Mouse (Mus musculus) lung, adult 2 months (tissue): Measurements from ENCODE around the gene 9430015G10Rik. TPM values are rescaled to one million over a fixed set of nuclear protein-coding genes. Genes with fewer than 3 reads are reported as not detected.
"Not testable (repeated sequence)": the region's sequence is repeated elsewhere in the genome, so short reads cannot be mapped to it uniquely, and the experiment has no call there.

Experiments
- DNase-seq: peaks from one replicate; pipeline ENCODE4 v3.0.0; 2022
- H3K4me1 ChIP-seq: fragments of 200-500 bp; 2 replicates; pipeline ENCODE4 v1.6.1; 2011; ENCODE audit warnings: low read length; ENCODE audit not compliant: control insufficient read depth, insufficient read depth
- H3K4me3 ChIP-seq: fragments of 200-500 bp; replicated peaks from 2 replicates; pipeline ENCODE3; 2011; ENCODE audit warnings: low read depth, mild to moderate bottlenecking, control low read depth, low read length; ENCODE audit errors: extremely low read depth
- CTCF ChIP-seq: fragments of 200-500 bp; IDR thresholded peaks from 2 replicates; pipeline ENCODE4 v1.5.1; 2011; ENCODE audit warnings: mild to moderate bottlenecking, low read length, control low read depth; ENCODE audit not compliant: insufficient read depth
- POLR2A ChIP-seq: fragments of 200-500 bp; IDR thresholded peaks from 2 replicates; pipeline ENCODE4 v1.6.1; 2011; ENCODE audit warnings: low read depth, mild to moderate bottlenecking, control low read depth, low read length, borderline replicate concordance; ENCODE audit errors: extremely low read depth
- WGBS: fragments of 180-500 bp; shearing (Covaris S2); methylation state at CpG from one replicate; pipeline ENCODE4 v1.1.7; 2018; 5-methylcytosine and 5-hydroxymethylcytosine counted together
- polyA plus RNA-seq: library from polyadenylated mRNA; depleted of rRNA; stranded (reverse); fragments of >200 nt; gene quantifications from 2 replicates; pipeline ENCODE4 v1.2.3, GENCODE M21; 2012

The 9430015G10Rik gene
- polyA plus RNA-seq, 1 experiment, result 13.8 TPM

- Histone ChIP-seq H3K4me3 (no peak overlapping the region), H3K4me1 (no peaks in the 10 kb centered on the region)
- no peak for DNase-seq
- TF ChIP-seq POLR2A (no peak), CTCF (no peak)
- 77% methylated on average over 7 of the region's 7 CpGs for WGBS
Observed at GRCm38 (mm10) chr4:156126841-156127240, 17.1 kb downstream of the 9430015G10Rik start.

- Histone ChIP-seq H3K4me1 (peaks cover 1% of the 10 kb centered on the region; the same call in 1 of the 2 replicates), H3K4me3 (no peak overlapping the region)
- WGBS, result 74% methylated on average over 5 of the region's 5 CpGs
- no peak for TF ChIP-seq POLR2A
- no peak for TF ChIP-seq CTCF
- no peak for DNase-seq
Observed at GRCm38 (mm10) chr4:156128746-156129145, 19.0 kb downstream of the 9430015G10Rik start.

- Histone ChIP-seq H3K4me1 (peaks cover 4% of the 10 kb centered on the region; the same call in 1 of the 2 replicates), H3K4me3 (no peak within 1 kb of the TSS)
- no peak for DNase-seq
- 71% methylated on average over 15 of the region's 15 CpGs for WGBS
- no peak for TF ChIP-seq CTCF
- TF ChIP-seq POLR2A, result no peak
Observed at GRCm38 (mm10) chr4:156130436-156130835, 20.7 kb downstream of the 9430015G10Rik start, which contains the start of gene Rnf223. TSS of gene Rnf223 (plus strand) at chr4:156130513.

- TF ChIP-seq CTCF (no peak), POLR2A (no peak)
- DNase-seq, result no peak
- H3K4me3 ChIP-seq, result no peak overlapping the region
- 81% methylated on average over 10 of the region's 10 CpGs for WGBS
- H3K4me1 ChIP-seq, result peaks cover 4% of the 10 kb centered on the region; the same call in 1 of the 2 replicates
Observed at GRCm38 (mm10) chr4:156130940-156131339, 21.2 kb downstream of the 9430015G10Rik start.

GRCm38 (mm10) chr4:156133334-156133733, 23.6 kb downstream of the 9430015G10Rik start:
- Histone ChIP-seq H3K4me1 (peaks cover 4% of the 10 kb centered on the region; the same call in 1 of the 2 replicates), H3K4me3 (no peak overlapping the region)
- no peak for DNase-seq
- 49% methylated on average over 5 of the region's 5 CpGs for WGBS
- TF ChIP-seq POLR2A (no peak), CTCF (no peak)

- Histone ChIP-seq H3K4me3 (no peak overlapping the region), H3K4me1 (peaks cover 4% of the 10 kb centered on the region; the same call in 1 of the 2 replicates)
- TF ChIP-seq CTCF (no peak), POLR2A (no peak)
- WGBS, result 68% methylated on average over 12 of the region's 12 CpGs
- no peak for DNase-seq
Observed at GRCm38 (mm10) chr4:156133943-156134605, 24.3 kb downstream of the 9430015G10Rik start.

GRCm38 (mm10) chr4:156135112-156135511, 25.3 kb downstream of the 9430015G10Rik start:
- no peak for DNase-seq
- WGBS, result 93% methylated on average over 13 of the region's 13 CpGs
- TF ChIP-seq POLR2A, result no peak
- Histone ChIP-seq H3K4me3 (no peak overlapping the region), H3K4me1 (peaks cover 4% of the 10 kb centered on the region; the same call in 1 of the 2 replicates)

- H3K4me3 ChIP-seq, result no peak overlapping the region
- DNase-seq, result no peak
- 93% methylated on average over 14 of the region's 14 CpGs for WGBS
- no peak for TF ChIP-seq POLR2A
- peaks cover 4% of the 10 kb centered on the region; the same call in 1 of the 2 replicates for H3K4me1 ChIP-seq
Observed at GRCm38 (mm10) chr4:156135801-156136200, 26.0 kb downstream of the 9430015G10Rik start.

GRCm38 (mm10) chr4:156136285-156137100, 26.7 kb downstream of the 9430015G10Rik start:
- Histone ChIP-seq H3K4me1 (peaks cover 4% of the 10 kb centered on the region; the same call in 1 of the 2 replicates), H3K4me3 (no peak overlapping the region)
- DNase-seq, result no peak
- TF ChIP-seq CTCF (no peak), POLR2A (no peak)
- 93% methylated on average over 30 of the region's 30 CpGs for WGBS

GRCm38 (mm10) chr4:156150887-156151286, 41.1 kb downstream of the 9430015G10Rik start:
- not testable (repeated sequence) for DNase-seq, H3K4me1 ChIP-seq, H3K4me3 ChIP-seq
- 79% methylated on average over 10 of the region's 10 CpGs for WGBS
